Mouse (Mus musculus) WW6 (cell line): ENCODE data around the gene Adat1.

ENCODE experiments used
- DNase-seq: peaks from one replicate; pipeline ENCODE4 v3.0.0-alpha.2; 2013; ENCODE audit warnings: low read depth, low spot score

The Adat1 gene

DNA sequence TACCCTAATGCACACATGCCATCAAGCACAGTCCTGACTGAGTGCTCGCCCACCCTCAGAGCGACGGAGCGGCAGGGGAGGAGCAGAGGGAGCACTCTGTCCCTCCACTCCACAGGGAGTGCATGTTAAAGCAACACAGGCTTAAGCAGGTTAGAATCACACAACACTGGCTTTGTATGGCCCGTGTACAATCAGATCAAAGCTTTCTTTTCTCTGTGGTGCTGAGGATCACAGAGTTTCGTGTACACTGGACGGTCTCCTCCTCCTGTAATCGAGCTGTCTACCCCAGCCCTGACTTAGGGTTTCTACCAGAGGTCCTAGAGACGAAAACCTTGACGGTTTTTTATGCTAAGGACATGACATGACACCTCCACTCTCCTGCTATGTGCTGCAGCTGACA is 23.6 kb downstream of the Adat1 start:
- DNase-seq, result no peak

DNA sequence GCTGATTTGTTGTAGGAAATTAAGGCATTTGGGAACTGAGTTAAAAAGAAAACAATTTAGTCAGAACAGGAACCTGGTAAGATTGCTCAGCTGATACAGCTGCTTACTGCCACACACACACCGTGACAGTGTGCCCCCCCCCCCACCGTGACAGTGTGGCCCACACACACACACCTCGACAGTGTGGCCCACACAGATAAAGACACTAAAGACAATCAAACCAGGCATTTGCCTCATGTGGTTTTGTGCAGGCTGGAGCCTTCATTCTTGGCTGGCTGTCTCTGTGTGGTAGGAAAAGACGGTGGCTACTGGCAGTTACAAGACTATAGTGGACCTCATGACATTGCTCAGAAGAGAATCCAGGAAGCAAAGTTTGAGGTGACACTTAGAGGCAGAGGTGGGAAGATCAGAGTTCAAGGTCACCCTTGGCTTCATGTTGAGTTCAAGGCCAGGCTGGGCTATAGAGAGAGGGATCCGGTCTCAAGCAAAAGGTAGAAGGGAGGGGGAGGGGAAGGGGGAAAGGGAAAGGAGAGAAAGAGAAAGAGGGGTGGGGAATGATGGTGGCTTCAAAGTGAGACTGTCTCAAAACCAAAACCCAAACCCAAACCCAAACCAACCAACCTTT is 24.7 kb downstream of the Adat1 start:
- DNase-seq, result no peak

DNA sequence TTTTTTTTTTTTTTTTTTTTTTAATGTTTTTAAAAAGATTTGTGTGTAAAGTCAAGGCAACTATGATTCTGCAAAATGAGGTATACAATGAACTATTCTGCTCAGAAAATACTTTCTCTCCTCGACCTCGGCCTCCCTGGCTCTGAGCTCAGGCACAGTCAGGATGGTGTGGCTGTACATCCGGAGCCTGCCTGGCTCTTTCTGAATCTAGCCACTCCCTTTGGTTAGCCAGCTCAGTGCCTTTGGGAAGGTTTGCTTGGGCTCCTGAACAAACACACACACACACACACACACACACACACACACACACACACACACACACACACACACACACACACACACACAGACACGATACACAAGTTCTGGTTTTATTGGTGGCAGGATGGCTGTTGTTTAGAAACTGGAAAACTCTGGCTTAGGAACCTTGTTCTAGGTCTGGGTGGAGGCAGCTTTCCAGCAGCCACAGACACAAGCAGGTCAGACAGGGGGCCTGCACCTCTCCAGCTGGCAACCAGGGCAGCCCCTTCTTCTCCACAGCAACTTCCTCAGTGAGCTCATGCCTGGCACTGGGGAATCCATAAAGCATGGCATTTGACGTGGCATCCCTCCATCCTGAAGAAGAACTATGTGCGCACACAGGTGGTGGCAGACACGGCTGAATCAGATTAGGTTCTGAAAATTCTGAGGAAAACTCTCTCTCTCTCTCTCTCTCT is 27.1 kb downstream of the Adat1 start:
- DNase-seq, result no peak

GRCm38 (mm10) chr8:111964351-111964750 is 27.8 kb downstream of the Adat1 start:
- DNase-seq, result no peak

DNA sequence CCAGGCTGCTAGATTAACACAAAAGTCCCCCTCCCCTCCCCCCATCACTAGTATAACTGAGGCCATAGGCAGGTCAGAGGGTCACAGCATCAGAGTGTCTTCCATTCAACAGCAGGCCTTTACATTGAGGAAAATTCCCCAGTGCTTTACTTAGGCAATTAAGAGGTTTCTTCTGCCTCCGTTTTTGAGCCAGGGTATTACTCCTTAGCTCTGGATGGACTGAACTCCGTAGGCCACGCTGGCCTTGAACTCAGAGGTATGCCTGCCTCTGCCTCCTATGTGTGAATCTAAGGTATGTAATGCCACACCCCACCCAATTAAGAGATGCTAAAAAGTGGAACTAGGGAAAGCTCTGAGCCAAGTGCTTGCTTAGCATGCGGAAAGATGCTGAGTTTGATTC is 28.6 kb downstream of the Adat1 start:
- DNase-seq, result no peak

- no peak for DNase-seq
These were observed 29.0 kb downstream of the Adat1 start for GRCm38 (mm10) chr8:111963091-111963490.

DNA sequence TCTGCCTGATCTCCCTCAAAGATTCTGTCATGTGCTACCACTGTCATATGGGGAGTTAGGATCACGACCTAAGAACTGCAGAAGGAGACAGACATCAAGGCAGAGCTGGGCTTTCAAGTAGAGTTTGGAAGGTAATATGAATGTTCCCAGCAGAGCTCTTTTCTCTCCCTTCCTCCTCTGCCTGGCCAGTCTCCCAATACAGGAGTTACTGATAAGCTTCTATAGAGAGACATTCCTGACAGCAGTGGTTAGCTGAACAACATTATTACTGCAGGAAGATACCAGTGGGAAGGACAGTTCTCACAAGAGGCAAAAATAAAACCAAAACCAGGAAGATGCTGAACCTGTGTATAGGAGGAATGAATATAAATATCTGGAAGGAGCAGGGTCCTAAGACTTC is 29.5 kb downstream of the Adat1 start:
- DNase-seq, result no peak

DNA sequence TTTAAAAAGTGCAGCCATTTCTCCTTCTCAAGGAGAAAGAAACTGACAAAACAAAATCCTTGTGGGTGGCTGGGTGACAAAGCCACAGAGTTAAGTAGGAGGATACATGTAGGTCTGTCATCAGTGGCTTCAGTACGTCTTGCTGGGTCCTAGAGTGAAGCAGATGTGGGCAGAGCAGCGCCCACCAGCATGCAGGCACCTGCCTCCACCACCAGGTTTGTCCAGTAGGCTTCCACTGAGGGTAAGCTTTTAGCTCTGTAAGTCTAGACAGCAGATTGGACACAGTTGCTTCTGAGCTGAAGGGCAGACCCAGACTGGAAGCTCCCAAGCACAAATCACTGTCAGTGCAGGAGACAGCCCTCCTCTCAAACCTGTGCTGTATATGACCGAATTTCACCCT is 30.8 kb downstream of the Adat1 start:
- no peak for DNase-seq

DNA sequence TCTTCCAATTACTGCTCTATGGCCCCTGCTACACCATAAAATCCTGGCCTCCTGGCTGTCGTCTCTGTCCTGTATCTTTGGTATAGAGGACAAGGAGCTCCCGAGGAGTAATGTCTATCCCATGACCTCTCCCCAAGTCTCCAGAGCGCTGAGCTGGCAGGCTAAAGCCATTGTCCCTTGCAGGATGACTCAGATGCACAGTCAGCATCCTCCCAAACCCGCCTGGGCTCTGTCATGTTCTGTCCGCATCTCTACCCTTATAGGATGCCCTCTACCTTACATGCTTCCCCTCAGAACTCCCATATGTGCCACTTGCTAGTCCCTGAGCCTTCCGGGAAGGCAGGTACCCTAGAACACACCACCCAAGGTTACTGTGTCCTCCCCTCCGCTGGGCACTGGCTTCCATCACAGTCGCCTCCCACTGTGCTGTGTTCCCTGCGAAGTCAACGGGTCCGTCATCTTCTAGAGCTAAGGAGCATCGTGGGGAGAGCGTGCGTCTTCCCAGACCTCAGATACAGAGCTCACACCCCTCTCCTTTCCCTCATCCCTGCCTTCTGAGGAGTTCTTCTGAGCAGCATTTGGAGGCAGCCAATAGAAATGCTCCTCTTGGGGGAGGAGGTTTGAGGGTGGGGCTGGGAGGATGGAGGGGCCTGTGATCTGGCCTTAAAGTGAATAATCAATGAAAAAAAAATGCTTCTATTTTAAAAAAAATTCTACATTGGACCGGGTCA is 31.3 kb downstream of the Adat1 start:
- no peak for DNase-seq

DNA sequence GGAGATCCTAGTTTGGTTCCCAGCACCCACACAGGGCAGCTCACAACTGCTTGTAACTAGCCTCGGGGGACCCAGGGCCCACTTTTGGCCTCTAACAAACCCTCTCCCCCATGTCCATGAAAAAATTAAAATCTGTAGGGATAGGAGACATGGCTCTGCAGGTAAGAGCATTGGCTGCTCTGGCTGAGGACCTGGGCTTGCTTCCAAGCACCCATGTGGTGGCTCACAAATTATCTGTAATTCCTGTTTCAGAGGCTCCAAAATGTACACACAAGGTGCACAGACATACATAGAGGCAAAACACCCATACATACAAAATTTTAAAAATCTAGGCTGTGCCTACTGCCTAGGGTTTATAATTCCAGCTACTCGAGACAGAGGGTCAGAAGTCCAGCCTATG is 34.9 kb downstream of the Adat1 start:
- no peak for DNase-seq

GRCm38 (mm10) chr8:111955879-111956278 is 36.2 kb downstream of the Adat1 start:
- no peak for DNase-seq

- no peak for DNase-seq
These were observed 37.1 kb downstream of the Adat1 start for GRCm38 (mm10) chr8:111954844-111955594.

- DNase-seq, result no peak
These were observed 40.2 kb downstream of the Adat1 start for GRCm38 (mm10) chr8:111951936-111952335.

- no peak for DNase-seq
These were observed 40.8 kb downstream of the Adat1 start for GRCm38 (mm10) chr8:111951317-111951716.

- DNase-seq, result no peak
These were observed 41.3 kb downstream of the Adat1 start for GRCm38 (mm10) chr8:111950846-111951245.

DNA sequence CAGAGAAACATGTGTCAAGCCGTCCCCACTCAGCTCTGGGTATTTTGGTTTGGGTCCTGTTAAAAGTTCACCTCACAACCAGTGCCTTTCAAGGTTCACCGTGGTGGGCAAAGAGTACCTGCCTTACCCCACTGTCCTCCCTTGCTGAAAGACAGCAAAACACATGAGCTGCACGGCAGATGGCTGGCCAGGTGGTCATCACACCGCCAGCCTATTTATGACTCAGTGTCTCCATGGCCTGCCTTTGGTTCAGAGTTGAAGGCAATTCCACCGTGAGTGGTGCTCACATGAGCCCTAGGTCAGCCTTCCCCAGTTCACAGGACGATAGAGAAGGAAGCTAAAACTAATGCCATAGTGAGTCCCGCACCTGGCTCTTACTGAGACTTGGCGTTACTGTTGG is 44.1 kb downstream of the Adat1 start:
- DNase-seq, result no peak

DNA sequence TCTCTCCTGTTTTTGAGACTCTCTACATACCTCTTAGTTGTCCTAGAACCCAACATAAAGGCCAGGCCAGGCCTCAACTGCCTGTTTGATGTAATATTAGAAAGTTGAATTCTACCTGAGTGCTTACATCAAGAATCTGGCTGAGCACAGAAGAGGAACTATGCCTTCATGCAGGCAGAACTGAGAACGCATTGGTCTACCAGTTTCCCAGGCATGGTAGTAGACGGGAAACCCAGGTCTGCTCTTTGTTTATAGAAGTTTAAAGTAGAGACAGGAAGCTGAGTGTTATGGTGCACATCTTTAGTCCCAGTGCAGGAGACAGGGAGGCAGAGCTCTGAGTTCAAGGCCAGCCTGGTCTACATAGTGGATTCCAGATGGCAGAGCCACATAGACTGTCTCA is 45.0 kb downstream of the Adat1 start:
- no peak for DNase-seq

DNA sequence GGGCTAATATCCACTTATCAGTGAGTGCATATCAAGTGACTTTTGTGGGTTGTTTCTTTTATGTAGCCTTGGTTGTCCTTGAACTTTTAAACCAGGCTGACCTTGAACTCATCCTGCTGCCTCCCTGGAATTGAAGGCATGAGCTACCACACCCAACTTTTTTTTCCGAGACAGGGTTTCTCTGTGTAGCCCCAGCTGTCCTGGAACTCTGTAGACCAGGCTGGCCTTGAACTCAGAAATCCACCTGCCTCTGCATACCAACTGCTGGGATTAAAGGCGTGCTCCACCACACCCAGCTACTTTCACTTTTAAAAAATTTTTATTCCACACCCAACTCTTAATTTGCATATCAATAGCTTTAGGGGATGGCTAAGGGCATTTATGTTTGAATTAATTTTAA is 48.6 kb downstream of the Adat1 start:
- no peak for DNase-seq

DNA sequence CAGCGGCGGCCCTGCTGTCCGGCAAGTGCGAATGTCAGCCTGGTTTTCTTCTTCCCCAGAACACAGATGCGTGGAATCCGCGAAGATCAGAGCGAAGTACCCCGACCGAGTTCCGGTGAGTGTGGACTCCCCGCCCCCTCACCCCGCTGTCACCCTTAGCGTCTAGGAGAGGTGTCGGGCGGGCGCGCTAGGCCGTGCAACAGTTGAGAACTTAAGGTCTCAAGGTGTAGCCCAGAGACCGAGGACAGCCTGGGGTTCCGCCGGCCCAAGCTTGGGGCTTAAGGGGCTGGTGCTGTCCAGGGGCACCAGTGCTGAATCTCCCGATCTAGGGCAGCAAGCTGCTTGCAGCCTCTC is 51.0 kb downstream of the Adat1 start:
- no peak for DNase-seq

DNA sequence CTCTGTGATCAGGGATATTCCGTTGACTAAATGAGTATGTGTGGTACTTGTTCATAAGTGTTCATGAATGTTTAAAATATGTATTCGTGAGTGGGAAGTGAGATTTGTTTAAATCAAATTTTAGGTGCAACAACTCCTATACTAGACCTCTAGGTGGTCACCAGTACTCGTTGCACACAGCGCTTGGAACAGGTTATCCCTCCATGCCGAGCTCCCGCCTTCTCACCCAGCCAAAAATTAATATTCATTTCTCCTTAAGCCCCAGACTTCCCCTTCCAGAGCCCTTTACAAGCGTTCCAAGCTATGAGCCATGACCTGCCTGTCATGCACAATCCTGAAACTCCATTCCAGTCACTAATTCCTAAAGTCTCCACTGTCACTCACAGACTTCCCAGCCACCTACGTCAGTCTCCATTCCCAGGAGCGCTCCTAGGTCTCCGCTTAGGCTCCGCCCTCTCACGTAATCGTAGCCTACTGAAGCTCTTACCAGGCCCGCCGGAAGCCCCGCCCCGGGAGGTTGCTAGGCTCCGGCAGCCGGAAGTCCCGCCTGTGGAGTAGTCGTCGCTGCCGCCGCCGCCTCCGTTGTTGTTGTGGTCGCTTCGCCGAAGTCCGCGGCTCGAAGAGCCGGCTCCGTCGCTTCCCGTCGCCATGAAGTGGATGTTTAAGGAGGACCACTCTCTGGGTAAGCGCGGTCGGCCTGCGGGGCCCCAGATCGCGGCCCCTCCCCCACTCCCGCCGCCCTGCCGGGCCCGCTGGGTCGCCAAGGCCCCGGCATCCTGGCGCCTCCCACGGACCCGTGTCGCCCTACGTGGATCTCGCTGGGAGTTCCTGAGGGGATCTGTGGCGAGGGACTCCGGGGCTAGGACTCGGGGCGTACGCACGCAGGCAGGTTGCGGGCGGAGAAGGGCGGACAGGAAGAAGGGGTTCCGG is 51.7 kb downstream of the Adat1 start, which contains the start of gene Gabarapl2:
Gene Gabarapl2, plus strand, starts transcription at position 533 of the 930 bp plus-strand sequence.
- peak; percentile 98 for DNase-seq

DNA sequence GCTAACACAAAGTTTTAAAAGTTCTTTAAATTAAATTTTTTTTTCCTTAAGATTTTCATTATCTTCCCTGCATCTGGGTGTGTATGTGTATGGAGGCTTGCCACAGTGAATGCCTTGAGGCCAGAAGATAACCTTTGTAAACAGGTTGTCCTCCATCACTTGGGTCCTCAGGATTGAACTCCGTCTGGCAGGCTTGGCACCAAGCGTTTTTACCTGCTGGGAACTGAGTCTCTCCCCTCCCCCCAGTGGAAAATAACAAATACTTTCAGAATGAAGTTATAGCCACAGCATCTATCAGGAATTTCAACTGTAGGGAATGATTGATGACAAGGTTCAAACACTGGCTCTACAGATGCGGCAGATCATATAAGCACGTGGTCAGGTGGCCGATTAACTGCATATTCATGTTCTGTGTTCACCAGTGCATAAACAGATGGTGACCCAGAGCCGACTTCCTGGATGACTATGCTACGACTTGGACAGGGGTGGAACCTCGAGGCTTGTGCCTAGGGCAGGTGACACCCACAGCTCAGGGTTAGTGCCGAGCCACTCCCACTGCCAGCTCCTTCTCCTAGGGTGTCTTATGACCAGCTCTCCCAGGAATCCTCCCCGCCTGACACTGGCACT is 52.5 kb downstream of the Adat1 start:
- no peak for DNase-seq
